Mouse (Mus musculus): ENCODE data around the gene Aldh1a3. TPM values are rescaled to one million over a fixed set of nuclear protein-coding genes. Genes with fewer than 3 reads are reported as not detected.

Aldh1a3 gene
- polyA plus RNA-seq, 1 experiment from 2014 or later: 29.6 TPM

DNA sequence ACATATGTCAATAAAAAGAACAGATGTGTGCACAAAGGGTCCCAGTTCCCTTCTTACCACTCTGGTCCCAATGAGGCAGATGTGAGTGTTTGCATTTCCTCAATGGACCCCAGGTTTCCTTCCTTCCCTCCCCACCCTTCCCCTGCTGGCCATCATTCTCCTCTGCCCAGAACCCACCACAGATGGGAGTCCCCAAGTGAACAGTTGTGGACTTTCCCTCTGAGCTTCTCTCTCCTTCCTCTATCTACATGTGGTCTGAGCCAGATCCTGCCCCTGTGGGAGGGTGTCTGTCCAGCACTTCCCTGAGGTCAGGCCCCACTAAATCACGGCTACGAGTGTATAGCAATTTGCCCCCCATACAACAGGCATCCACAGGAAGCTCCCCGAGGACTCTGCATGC, 72.4 kb downstream of the Aldh1a3 start:
- no peak overlapping the region for H3K4me3 ChIP-seq (ENCODE audit: low read depth, low read length)
- H3K4me2 ChIP-seq (ENCODE audit: low read depth, low read length): no peak overlapping the region
- WGBS: 48% methylated on average over 3 of the region's 3 CpGs
- no peaks in the 10 kb centered on the region for H3K27me3 ChIP-seq (replicated peaks; ENCODE audit: control insufficient read depth, insufficient read depth, low read length)
- H3K9me3 ChIP-seq (ENCODE audit: control insufficient read depth, low read length): peaks cover 5% of the 10 kb centered on the region; the same call in 1 of the 2 replicates
- H3K4me1 ChIP-seq (ENCODE audit: control insufficient read depth, insufficient read depth, low read length): no peaks in the 10 kb centered on the region
- H3K36me3 ChIP-seq (ENCODE audit: control insufficient read depth, insufficient read depth, low read length): 0 out of 2 replicates have a peak, but pooled peaks cover 5% of the 10 kb centered on the region
- ATAC-seq (ENCODE audit: low read depth) (no peak), DNase-seq (ENCODE audit: low spot score) (no peak)
- H3K9ac ChIP-seq (ENCODE audit: low read depth, low read length): no peak overlapping the region
- no peak overlapping the region for H3K27ac ChIP-seq (replicated peaks; ENCODE audit: low read depth, low read length)

- H3K27ac ChIP-seq (replicated peaks; ENCODE audit: low read depth, low read length): no peak overlapping the region
- H3K4me1 ChIP-seq (ENCODE audit: control insufficient read depth, insufficient read depth, low read length): no peaks in the 10 kb centered on the region
- DNase-seq (ENCODE audit: low spot score): no peak
- no peak for ATAC-seq (ENCODE audit: low read depth)
- H3K4me2 ChIP-seq (ENCODE audit: low read depth, low read length): no peak overlapping the region
- WGBS: 83% methylated on average over 4 of the region's 4 CpGs
- no peak overlapping the region for H3K4me3 ChIP-seq (ENCODE audit: low read depth, low read length)
- no peak overlapping the region for H3K9ac ChIP-seq (ENCODE audit: low read depth, low read length)
- no peaks in the 10 kb centered on the region for H3K27me3 ChIP-seq (replicated peaks; ENCODE audit: control insufficient read depth, insufficient read depth, low read length)
- no peaks in the 10 kb centered on the region for H3K9me3 ChIP-seq (ENCODE audit: control insufficient read depth, low read length)
- H3K36me3 ChIP-seq (ENCODE audit: control insufficient read depth, insufficient read depth, low read length): no peaks in the 10 kb centered on the region
Measured at GRCm38 (mm10) chr7:66351074-66351473, 76.2 kb downstream of the Aldh1a3 start.

DNA sequence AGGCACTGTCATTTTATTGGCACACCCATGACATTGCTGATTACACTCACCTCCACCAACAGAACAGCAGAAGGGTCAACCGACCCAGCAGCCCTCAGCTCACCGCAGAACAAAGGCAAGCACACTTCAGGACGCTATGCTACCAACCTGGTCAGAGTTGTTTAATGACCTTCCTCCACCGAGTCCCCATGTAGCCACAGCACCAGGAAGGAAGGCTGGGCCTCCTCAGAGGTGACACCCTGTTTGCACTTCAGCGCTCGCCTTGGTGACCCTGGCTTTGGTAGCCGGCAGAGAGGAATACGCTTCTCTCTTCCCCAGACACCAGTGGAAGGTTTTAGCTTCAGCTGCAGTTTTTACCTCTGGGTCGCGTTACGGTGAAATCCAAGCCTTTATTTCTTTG, 77.6 kb downstream of the Aldh1a3 start:
- Histone ChIP-seq H3K4me1 (ENCODE audit: control insufficient read depth, insufficient read depth, low read length) (no peaks in the 10 kb centered on the region), H3K4me2 (ENCODE audit: low read depth, low read length) (no peak overlapping the region), H3K9ac (ENCODE audit: low read depth, low read length) (no peak overlapping the region), H3K27me3 (replicated peaks; ENCODE audit: control insufficient read depth, insufficient read depth, low read length) (no peaks in the 10 kb centered on the region), H3K4me3 (ENCODE audit: low read depth, low read length) (no peak overlapping the region), H3K27ac (replicated peaks; ENCODE audit: low read depth, low read length) (no peak overlapping the region), H3K9me3 (ENCODE audit: control insufficient read depth, low read length) (no peaks in the 10 kb centered on the region), H3K36me3 (ENCODE audit: control insufficient read depth, insufficient read depth, low read length) (no peaks in the 10 kb centered on the region)
- no peak for DNase-seq (ENCODE audit: low spot score)
- WGBS: 58% methylated on average over 11 of the region's 11 CpGs
- ATAC-seq (ENCODE audit: low read depth): no peak

GRCm38 (mm10) chr7:66348588-66348987, 78.7 kb downstream of the Aldh1a3 start:
- Histone ChIP-seq H3K27ac (replicated peaks; ENCODE audit: low read depth, low read length) (no peak overlapping the region), H3K4me1 (ENCODE audit: control insufficient read depth, insufficient read depth, low read length) (no peaks in the 10 kb centered on the region), H3K4me3 (ENCODE audit: low read depth, low read length) (no peak overlapping the region), H3K36me3 (ENCODE audit: control insufficient read depth, insufficient read depth, low read length) (no peaks in the 10 kb centered on the region), H3K4me2 (ENCODE audit: low read depth, low read length) (no peak overlapping the region), H3K27me3 (replicated peaks; ENCODE audit: control insufficient read depth, insufficient read depth, low read length) (no peaks in the 10 kb centered on the region), H3K9ac (ENCODE audit: low read depth, low read length) (no peak overlapping the region), H3K9me3 (ENCODE audit: control insufficient read depth, low read length) (no peaks in the 10 kb centered on the region)
- ATAC-seq (ENCODE audit: low read depth) (no peak), DNase-seq (ENCODE audit: low spot score) (no peak)
- 84% methylated on average over 10 of the region's 10 CpGs for WGBS

GRCm38 (mm10) chr7:66346959-66347663, 80.2 kb downstream of the Aldh1a3 start:
- no peak overlapping the region for H3K27ac ChIP-seq (replicated peaks; ENCODE audit: low read depth, low read length)
- H3K27me3 ChIP-seq (replicated peaks; ENCODE audit: control insufficient read depth, insufficient read depth, low read length): no peaks in the 10 kb centered on the region
- ATAC-seq (ENCODE audit: low read depth): peak; percentile 63; the same call in 1 of the 2 replicates
- peak; percentile 16 for DNase-seq (ENCODE audit: low spot score)
- no peak overlapping the region for H3K4me2 ChIP-seq (ENCODE audit: low read depth, low read length)
- WGBS: 53% methylated on average over 9 of the region's 9 CpGs
- H3K9ac ChIP-seq (ENCODE audit: low read depth, low read length): no peak overlapping the region
- H3K36me3 ChIP-seq (ENCODE audit: control insufficient read depth, insufficient read depth, low read length): no peaks in the 10 kb centered on the region
- H3K9me3 ChIP-seq (ENCODE audit: control insufficient read depth, low read length): no peaks in the 10 kb centered on the region
- no peaks in the 10 kb centered on the region for H3K4me1 ChIP-seq (ENCODE audit: control insufficient read depth, insufficient read depth, low read length)
- H3K4me3 ChIP-seq (ENCODE audit: low read depth, low read length): no peak overlapping the region

GRCm38 (mm10) chr7:66343307-66343706, 84.0 kb downstream of the Aldh1a3 start:
- WGBS: 68% methylated on average over 5 of the region's 5 CpGs
- Histone ChIP-seq H3K27me3 (replicated peaks; ENCODE audit: control insufficient read depth, insufficient read depth, low read length) (no peaks in the 10 kb centered on the region), H3K4me1 (ENCODE audit: control insufficient read depth, insufficient read depth, low read length) (no peaks in the 10 kb centered on the region), H3K4me3 (ENCODE audit: low read depth, low read length) (no peak overlapping the region), H3K9ac (ENCODE audit: low read depth, low read length) (no peak overlapping the region), H3K9me3 (ENCODE audit: control insufficient read depth, low read length) (no peaks in the 10 kb centered on the region), H3K27ac (replicated peaks; ENCODE audit: low read depth, low read length) (no peak overlapping the region), H3K4me2 (ENCODE audit: low read depth, low read length) (no peak overlapping the region), H3K36me3 (ENCODE audit: control insufficient read depth, insufficient read depth, low read length) (no peaks in the 10 kb centered on the region)
- DNase-seq (ENCODE audit: low spot score) (no peak), ATAC-seq (ENCODE audit: low read depth) (no peak)

DNA sequence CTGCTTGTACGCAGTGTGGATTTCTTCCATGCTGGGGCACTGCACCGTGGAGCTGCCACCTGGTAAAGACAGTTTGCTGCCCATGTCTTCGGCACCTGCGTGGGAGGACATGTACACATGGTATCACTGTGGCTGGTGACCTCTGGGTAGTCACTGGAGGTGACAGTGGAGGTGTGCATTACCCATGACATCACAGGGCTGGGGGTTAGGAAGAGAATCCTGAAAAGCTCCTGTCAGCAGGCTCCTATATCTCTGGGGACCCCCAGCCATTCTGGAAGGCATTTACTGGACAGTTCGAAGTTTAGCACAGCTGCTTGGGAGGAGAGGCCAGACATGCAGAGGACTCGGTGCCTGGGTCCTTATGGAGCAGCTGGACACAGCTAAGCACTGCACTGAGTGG, 84.5 kb downstream of the Aldh1a3 start:
- H3K36me3 ChIP-seq (ENCODE audit: control insufficient read depth, insufficient read depth, low read length): no peaks in the 10 kb centered on the region
- H3K4me3 ChIP-seq (ENCODE audit: low read depth, low read length): no peak overlapping the region
- no peak overlapping the region for H3K9ac ChIP-seq (ENCODE audit: low read depth, low read length)
- WGBS: 69% methylated on average over 6 of the region's 6 CpGs
- H3K4me2 ChIP-seq (ENCODE audit: low read depth, low read length): no peak overlapping the region
- no peaks in the 10 kb centered on the region for H3K27me3 ChIP-seq (replicated peaks; ENCODE audit: control insufficient read depth, insufficient read depth, low read length)
- DNase-seq (ENCODE audit: low spot score) (no peak), ATAC-seq (ENCODE audit: low read depth) (no peak)
- no peaks in the 10 kb centered on the region for H3K4me1 ChIP-seq (ENCODE audit: control insufficient read depth, insufficient read depth, low read length)
- H3K9me3 ChIP-seq (ENCODE audit: control insufficient read depth, low read length): no peaks in the 10 kb centered on the region
- H3K27ac ChIP-seq (replicated peaks; ENCODE audit: low read depth, low read length): no peak overlapping the region

GRCm38 (mm10) chr7:66342323-66342722, 85.0 kb downstream of the Aldh1a3 start:
- Histone ChIP-seq H3K9me3 (ENCODE audit: control insufficient read depth, low read length) (no peaks in the 10 kb centered on the region), H3K4me3 (ENCODE audit: low read depth, low read length) (no peak overlapping the region), H3K27me3 (replicated peaks; ENCODE audit: control insufficient read depth, insufficient read depth, low read length) (no peaks in the 10 kb centered on the region), H3K4me2 (ENCODE audit: low read depth, low read length) (no peak overlapping the region), H3K27ac (replicated peaks; ENCODE audit: low read depth, low read length) (no peak overlapping the region), H3K4me1 (ENCODE audit: control insufficient read depth, insufficient read depth, low read length) (no peaks in the 10 kb centered on the region), H3K36me3 (ENCODE audit: control insufficient read depth, insufficient read depth, low read length) (no peaks in the 10 kb centered on the region), H3K9ac (ENCODE audit: low read depth, low read length) (no peak overlapping the region)
- no peak for ATAC-seq (ENCODE audit: low read depth)
- DNase-seq (ENCODE audit: low spot score): no peak
- 53% methylated on average over 4 of the region's 4 CpGs for WGBS
